Comparison of ENCODE assay signal across 22 mouse cellular contexts in genomic region chr4:150092583-150092902, GRCm38 (mm10). TPM values are rescaled to one million over a fixed set of nuclear protein-coding genes. Genes with fewer than 3 reads are reported as not detected.
A peak's percentile ranks its signal among the peaks of the same experiment; 100 is the strongest.
DNase-seq lines count a peak whose midpoint lies in the region; ATAC-seq and TF ChIP-seq lines count a peak whose summit lies in the region.
"Had no signal": no experiment of that assay in that cellular context is flagged by ENCODE, and none has a peak within 500 bp of the region (broad histone marks: within the 10 kb centered on the region; RNA-seq: fewer than 3 reads in every experiment).

No protein-coding gene starts in this region.

- no peak overlapping the region for H3K4me3 ChIP-seq in liver, adult 2 months (ENCODE audit: insufficient read depth, low read depth, low read length)
- H3K4me3 ChIP-seq in liver, embryonic 12.5 days, result no peak overlapping the region
- H3K4me3 ChIP-seq in bone marrow, adult 2 months (replicated peaks; ENCODE audit: control insufficient read depth, low read depth, low read length), result no peak overlapping the region
- H3K4me3 ChIP-seq: heart, embryonic 13.5 days; midbrain, embryonic 12.5 days; neural tube, embryonic 13.5 days had no signal

- no peaks in the 10 kb centered on the region; the same call in 1 of the 2 replicates for H3K4me1 ChIP-seq in liver, adult 2 months (ENCODE audit: control insufficient read depth, insufficient read depth, low read length)
- H3K4me1 ChIP-seq in liver, embryonic 12.5 days, result peaks cover 14% of the 10 kb centered on the region
- peaks cover 1% of the 10 kb centered on the region; the same call in 1 of the 2 replicates for H3K4me1 ChIP-seq in bone marrow, adult 2 months (ENCODE audit: control insufficient read depth, insufficient read depth, low read length)

- no peak for DNase-seq in liver, adult 2 months (ENCODE audit: extremely low read depth, low read depth, low spot score)
- DNase-seq in thymus, postnatal 0 days (ENCODE audit: low spot score), result peak; percentile 57
- DNase-seq in thymus, postnatal 10 days (ENCODE audit: low spot score in 2 of 2), result no peak
- DNase-seq in cerebellum, adult 11 months, result no peak
- DNase-seq: adrenal gland, adult 8-10 months had no signal

- H3K9me3 ChIP-seq in liver, embryonic 12.5 days (replicated peaks), result no peaks in the 10 kb centered on the region
- H3K9me3 ChIP-seq: heart, embryonic 13.5 days; midbrain, embryonic 12.5 days; neural tube, embryonic 13.5 days had no signal

- H3K27ac ChIP-seq in liver, adult 2 months (replicated peaks; ENCODE audit: insufficient read depth, low read depth, low read length), result no peak overlapping the region
- no peak overlapping the region for H3K27ac ChIP-seq in liver, embryonic 12.5 days
- H3K27ac ChIP-seq in bone marrow, adult 2 months (ENCODE audit: control insufficient read depth, insufficient read depth, low read depth, low read length, poor library complexity), result no peak overlapping the region
- H3K27ac ChIP-seq: heart, embryonic 13.5 days; midbrain, embryonic 12.5 days; neural tube, embryonic 13.5 days had no signal

- TF ChIP-seq CTCF in liver, adult 2 months (IDR thresholded peaks at IDR 0.05; ENCODE audit: low read depth, low read length), result peak; percentile 34; the same call in 1 of the 2 replicates
- TF ChIP-seq CTCF in bone marrow, adult 2 months (IDR thresholded peaks at IDR 0.05; ENCODE audit: control insufficient read depth, insufficient read depth, low read length), result peak; percentile 40; the same call in 1 of the 2 replicates

- no peak overlapping the region for H3K9ac ChIP-seq in liver, adult 2 months (ENCODE audit: low read depth, low read length)
- no peak overlapping the region for H3K9ac ChIP-seq in liver, embryonic 12.5 days
- H3K9ac ChIP-seq: heart, embryonic 13.5 days; midbrain, embryonic 12.5 days; neural tube, embryonic 13.5 days had no signal

- H3K27me3 ChIP-seq in liver, adult 2 months (ENCODE audit: control insufficient read depth, insufficient read depth, low read length), result no peaks in the 10 kb centered on the region
- H3K27me3 ChIP-seq in liver, embryonic 12.5 days (replicated peaks), result peaks cover 63% of the 10 kb centered on the region

- TF ChIP-seq POLR2A in liver, adult 2 months (IDR thresholded peaks at IDR 0.05; ENCODE audit: extremely low read depth, insufficient read depth, low read length), result no peak
- no peak for TF ChIP-seq POLR2A in bone marrow, adult 2 months (IDR thresholded peaks at IDR 0.05; ENCODE audit: borderline replicate concordance, control insufficient read depth, low read depth, low read length)

- H3K36me3 ChIP-seq in liver, adult 2 months (ENCODE audit: control insufficient read depth, insufficient read depth, low read length), result no peaks in the 10 kb centered on the region
- H3K36me3 ChIP-seq in liver, embryonic 12.5 days, result no peaks in the 10 kb centered on the region
- H3K36me3 ChIP-seq: heart, embryonic 13.5 days; midbrain, embryonic 12.5 days; neural tube, embryonic 13.5 days had no signal

- H3K4me2 ChIP-seq in liver, embryonic 12.5 days, result no peak overlapping the region
- H3K4me2 ChIP-seq: heart, embryonic 13.5 days; midbrain, embryonic 12.5 days; neural tube, embryonic 13.5 days had no signal

- 65% methylated on average over 3 of the region's 3 CpGs for WGBS in liver, adult 2 months
- 29% methylated on average over 3 of the region's 3 CpGs for WGBS in liver, embryonic 12.5 days (ENCODE audit: insufficient replicate concordance)
- WGBS in bone marrow, adult 2 months, result 40% methylated on average over 3 of the region's 3 CpGs

- no peaks in the 10 kb centered on the region for H3K79me2 ChIP-seq in liver, adult 2 months (ENCODE audit: control insufficient read depth, insufficient read depth, low read length)

- ATAC-seq in liver, embryonic 12.5 days, result no peak
- ATAC-seq in megakaryocyte-erythroid progenitor cell, adult 5-6 weeks (replicated peaks; ENCODE audit: low FRiP score, low TSS enrichment, poor library complexity, severe bottlenecking), result peak; percentile 61

RNA-seq across cellular contexts. Expression of gene Gpr157, which starts 5.4 kb away (rescaled TPM):
- total RNA-seq in liver, adult 2 months (2014; rRNA removed), result 1.6 and 2.0 TPM in 2 replicates
- polyA plus RNA-seq in liver, adult 2 months (2012; rRNA removed), result 1.4 and 2.0 TPM in 2 replicates
- polyA plus RNA-seq in liver, embryonic 12.5 days (2016; fragmentation: Nextera tagmentation; extraction: Ambion mirVana), result 0.18 and 0.37 TPM in 2 replicates
- polyA plus RNA-seq in thymus, postnatal 0 days (2015; fragmentation: Nextera tagmentation; extraction: Ambion mirVana), result 0.42 and 0.59 TPM in 2 replicates
- polyA plus RNA-seq in bone marrow, adult 2 months (2011; ENCODE audit: insufficient read depth, insufficient read length, low replicate concordance, missing spikeins), result 1.6 and 2.0 TPM in 2 replicates
- 0.33 and 1.0 TPM in 2 replicates for total RNA-seq in megakaryocyte-erythroid progenitor cell, adult 5-6 weeks (2014; fragmentation: Nextera tagmentation)
- total RNA-seq in megakaryocyte-erythroid progenitor cell, adult 5-6 weeks (2017), result 0.33 and 0.99 TPM in 2 replicates

RNA-seq across cellular contexts. Expression of gene Slc2a5, which starts 26.5 kb away (rescaled TPM):
- total RNA-seq in liver, adult 2 months (2014; rRNA removed), result 7.8 and 8.0 TPM in 2 replicates
- 2.9 and 3.3 TPM in 2 replicates for polyA plus RNA-seq in liver, adult 2 months (2012; rRNA removed)
- polyA plus RNA-seq in liver, embryonic 12.5 days (2016; fragmentation: Nextera tagmentation; extraction: Ambion mirVana), result 0.22 and 0.30 TPM in 2 replicates
- 0.17 and 0.22 TPM in 2 replicates for polyA plus RNA-seq in thymus, postnatal 0 days (2015; fragmentation: Nextera tagmentation; extraction: Ambion mirVana)
- 0.62 TPM in 1 of 2 replicates, not detected in the other for polyA plus RNA-seq in bone marrow, adult 2 months (2011; ENCODE audit: insufficient read depth, insufficient read length, low replicate concordance, missing spikeins)
- total RNA-seq in megakaryocyte-erythroid progenitor cell, adult 5-6 weeks (2014; fragmentation: Nextera tagmentation), result not detected in 2 replicates
- not detected in 2 replicates for total RNA-seq in megakaryocyte-erythroid progenitor cell, adult 5-6 weeks (2017)

RNA-seq across cellular contexts. Expression of gene Slc2a7, which starts 56.2 kb away (rescaled TPM):
- not detected in 2 replicates for total RNA-seq in liver, adult 2 months (2014; rRNA removed)
- polyA plus RNA-seq in liver, adult 2 months (2012; rRNA removed), result not detected in 2 replicates
- not detected in 2 replicates for polyA plus RNA-seq in liver, embryonic 12.5 days (2016; fragmentation: Nextera tagmentation; extraction: Ambion mirVana)
- not detected in 2 replicates for polyA plus RNA-seq in thymus, postnatal 0 days (2015; fragmentation: Nextera tagmentation; extraction: Ambion mirVana)
- not detected in 2 replicates for polyA plus RNA-seq in bone marrow, adult 2 months (2011; ENCODE audit: insufficient read depth, insufficient read length, low replicate concordance, missing spikeins)
- not detected in 2 replicates for total RNA-seq in megakaryocyte-erythroid progenitor cell, adult 5-6 weeks (2014; fragmentation: Nextera tagmentation)
- not detected in 2 replicates for total RNA-seq in megakaryocyte-erythroid progenitor cell, adult 5-6 weeks (2017)
- total RNA-seq: adrenal gland, adult 8-10 months; gastrocnemius, postnatal 36 days; heart, postnatal 4 days; layer of hippocampus, postnatal 10 days; left cerebral cortex, postnatal 10 days had no signal
- polyA plus RNA-seq: cortical plate, adult 2 months; forebrain, embryonic 11.5 days; frontal cortex, adult 2 months; heart, embryonic 13.5 days; kidney, embryonic 14.5 days; limb, embryonic 14.5 days; lung, embryonic 16.5 days; midbrain, embryonic 12.5 days; neural tube, embryonic 13.5 days; testis, adult 2 months had no signal
